Mouse (Mus musculus) ES-E14 (cell line): Measurements from ENCODE around the gene Cct4.

Source experiments
- CHD2 ChIP-seq: IDR thresholded peaks from 2 replicates; pipeline ENCODE4 v1.6.1; 2014; ENCODE audit warnings: mild to moderate bottlenecking, low read depth, low read length, inconsistent platforms
- ZC3H11A ChIP-seq: IDR thresholded peaks from 2 replicates; pipeline ENCODE4 v1.6.1; 2012; ENCODE audit warnings: low read depth, mild to moderate bottlenecking, inconsistent platforms, low read length, borderline replicate concordance
- ZNF384 ChIP-seq: IDR thresholded peaks from 2 replicates; pipeline ENCODE4 v1.6.1; 2012; ENCODE audit warnings: low read depth, low read length, inconsistent platforms

GRCm38 (mm10) chr11:22991218-22991835, 1.0 kb downstream of the Cct4 start:
- TF ChIP-seq ZNF384 (no peak), CHD2 (no peak), ZC3H11A (no peak)
